Mouse (Mus musculus): ENCODE results near the gene Hgd. TPM values are rescaled to one million over a fixed set of nuclear protein-coding genes. Genes with fewer than 3 reads are reported as not detected.

Gene Hgd
- polyA plus RNA-seq, 1 experiment from 2014 or later: 0.17 TPM

DNA sequence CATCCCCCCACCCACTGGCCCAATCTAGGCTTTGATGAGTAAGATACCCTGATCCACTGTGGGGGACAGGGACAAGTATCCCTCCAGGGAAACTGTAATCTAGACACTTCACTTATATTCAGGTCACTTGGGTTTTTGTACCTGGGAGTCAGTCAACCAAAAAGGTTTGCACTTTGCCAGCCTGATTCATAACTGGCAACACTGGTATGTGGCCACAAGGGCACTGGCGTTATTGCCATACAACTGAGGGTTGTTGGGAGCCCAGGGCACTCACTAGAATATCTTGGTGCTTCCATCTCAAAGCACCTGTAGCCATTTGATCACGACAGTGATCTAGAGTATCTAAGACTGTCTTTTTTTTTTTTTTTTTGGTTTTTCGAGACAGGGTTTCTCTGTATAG is 65.8 kb downstream of the Hgd start:
- Histone ChIP-seq H3K27ac (ENCODE audit: low read depth) (no peak overlapping the region), H3K27me3 (ENCODE audit: insufficient read depth, low read length) (no peaks in the 10 kb centered on the region), H3K4me1 (ENCODE audit: insufficient read depth) (no peaks in the 10 kb centered on the region), H3K9ac (no peak overlapping the region), H3K4me2 (no peak overlapping the region), H3K9me3 (ENCODE audit: low read depth, low read length) (no peaks in the 10 kb centered on the region), H3K36me3 (ENCODE audit: insufficient read depth) (peaks cover 28% of the 10 kb centered on the region), H3K4me3 (ENCODE audit: low read depth, low read length) (no peak overlapping the region)
- TF ChIP-seq CTCF (IDR thresholded peaks at IDR 0.05; ENCODE audit: low read depth): no peak
- ATAC-seq (ENCODE audit: insufficient read depth) (no peak), DNase-seq (no peak)
- WGBS: 86% methylated on average over 3 of the region's 3 CpGs

GRCm38 (mm10) chr16:37647067-37647466 is 67.1 kb downstream of the Hgd start:
- no peak for DNase-seq
- no peak overlapping the region for H3K9ac ChIP-seq
- TF ChIP-seq CTCF (IDR thresholded peaks at IDR 0.05; ENCODE audit: low read depth): no peak

GRCm38 (mm10) chr16:37647936-37648335 is 68.0 kb downstream of the Hgd start:
- Histone ChIP-seq H3K9ac (no peak overlapping the region), H3K9me3 (ENCODE audit: low read depth, low read length) (no peaks in the 10 kb centered on the region), H3K27me3 (ENCODE audit: insufficient read depth, low read length) (no peaks in the 10 kb centered on the region), H3K27ac (ENCODE audit: low read depth) (no peak overlapping the region), H3K4me2 (no peak overlapping the region), H3K36me3 (ENCODE audit: insufficient read depth) (peaks cover 28% of the 10 kb centered on the region), H3K4me1 (ENCODE audit: insufficient read depth) (peaks cover under 1% of the 10 kb centered on the region; the same call in 1 of the 2 replicates), H3K4me3 (ENCODE audit: low read depth, low read length) (no peak overlapping the region)
- DNase-seq (no peak), ATAC-seq (ENCODE audit: insufficient read depth) (no peak)
- TF ChIP-seq CTCF (IDR thresholded peaks at IDR 0.05; ENCODE audit: low read depth): no peak
- 86% methylated on average over 8 of the region's 8 CpGs for WGBS

More at GRCm38 (mm10) chr16:37647067-37647466, 67.1 kb downstream of the Hgd start:
- Histone ChIP-seq H3K27ac (ENCODE audit: low read depth) (no peak overlapping the region), H3K4me3 (ENCODE audit: low read depth, low read length) (no peak overlapping the region), H3K4me1 (ENCODE audit: insufficient read depth) (no peaks in the 10 kb centered on the region), H3K4me2 (no peak overlapping the region), H3K36me3 (ENCODE audit: insufficient read depth) (peaks cover 28% of the 10 kb centered on the region), H3K27me3 (ENCODE audit: insufficient read depth, low read length) (no peaks in the 10 kb centered on the region), H3K9me3 (ENCODE audit: low read depth, low read length) (no peaks in the 10 kb centered on the region)
- WGBS: 89% methylated on average over 16 of the region's 16 CpGs
- ATAC-seq (ENCODE audit: insufficient read depth): no peak

- ATAC-seq (ENCODE audit: insufficient read depth) (no peak), DNase-seq (no peak)
- WGBS: 69% methylated on average over 5 of the region's 5 CpGs
- no peaks in the 10 kb centered on the region for H3K27me3 ChIP-seq (ENCODE audit: insufficient read depth, low read length)
- peaks cover 28% of the 10 kb centered on the region for H3K36me3 ChIP-seq (ENCODE audit: insufficient read depth)
- peaks cover 3% of the 10 kb centered on the region; the same call in 1 of the 2 replicates for H3K4me1 ChIP-seq (ENCODE audit: insufficient read depth)
- H3K4me3 ChIP-seq (ENCODE audit: low read depth, low read length): no peak overlapping the region
- no peak for TF ChIP-seq CTCF (IDR thresholded peaks at IDR 0.05; ENCODE audit: low read depth)
- no peak overlapping the region for H3K27ac ChIP-seq (ENCODE audit: low read depth)
- H3K9ac ChIP-seq: no peak overlapping the region
- no peaks in the 10 kb centered on the region for H3K9me3 ChIP-seq (ENCODE audit: low read depth, low read length)
- H3K4me2 ChIP-seq: no peak overlapping the region
These were observed 69.1 kb downstream of the Hgd start for GRCm38 (mm10) chr16:37649068-37649467.

DNA sequence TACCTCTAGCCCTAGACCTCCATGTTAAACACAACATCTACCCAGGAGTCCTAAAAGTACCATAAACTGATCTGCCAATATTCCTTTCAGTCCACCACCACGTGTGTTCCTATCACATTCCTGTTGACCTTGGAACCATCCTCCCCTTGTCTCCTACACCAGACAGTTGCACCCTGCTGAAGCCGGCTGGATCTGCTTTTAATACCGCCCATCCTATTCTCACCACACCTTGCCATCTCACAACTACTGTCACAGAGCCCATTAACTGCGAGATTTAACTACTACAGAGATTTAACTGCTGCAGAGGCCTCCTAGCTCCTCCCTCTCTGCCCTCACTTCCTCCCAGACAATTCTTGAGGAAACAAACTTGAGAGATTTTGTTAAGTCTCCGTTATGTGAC is 71.5 kb downstream of the Hgd start:
- 81% methylated on average over 5 of the region's 5 CpGs for WGBS
- no peak for ATAC-seq (ENCODE audit: insufficient read depth)
- Histone ChIP-seq H3K36me3 (ENCODE audit: insufficient read depth) (peaks cover 19% of the 10 kb centered on the region), H3K4me2 (no peak overlapping the region), H3K4me3 (ENCODE audit: low read depth, low read length) (no peak overlapping the region), H3K27ac (ENCODE audit: low read depth) (no peak overlapping the region), H3K9me3 (ENCODE audit: low read depth, low read length) (no peaks in the 10 kb centered on the region), H3K9ac (no peak overlapping the region), H3K4me1 (ENCODE audit: insufficient read depth) (peaks cover 6% of the 10 kb centered on the region; the same call in 1 of the 2 replicates), H3K27me3 (ENCODE audit: insufficient read depth, low read length) (no peaks in the 10 kb centered on the region)
- no peak for TF ChIP-seq CTCF (IDR thresholded peaks at IDR 0.05; ENCODE audit: low read depth)
- no peak for DNase-seq

GRCm38 (mm10) chr16:37652654-37653053 is 72.7 kb downstream of the Hgd start:
- 73% methylated on average over 5 of the region's 5 CpGs for WGBS
- H3K4me3 ChIP-seq (ENCODE audit: low read depth, low read length): 0 out of 2 replicates have a peak overlapping the region, but pooled peaks have one; percentile 71
- H3K27me3 ChIP-seq (ENCODE audit: insufficient read depth, low read length): no peaks in the 10 kb centered on the region
- H3K9ac ChIP-seq: no peak overlapping the region
- no peaks in the 10 kb centered on the region for H3K9me3 ChIP-seq (ENCODE audit: low read depth, low read length)
- no peak for ATAC-seq (ENCODE audit: insufficient read depth)
- H3K4me2 ChIP-seq: peak overlapping the region; percentile 56
- no peak for DNase-seq
- no peak overlapping the region for H3K27ac ChIP-seq (ENCODE audit: low read depth)
- TF ChIP-seq CTCF (IDR thresholded peaks at IDR 0.05; ENCODE audit: low read depth): no peak
- peaks cover 6% of the 10 kb centered on the region; the same call in 1 of the 2 replicates for H3K4me1 ChIP-seq (ENCODE audit: insufficient read depth)
- peaks cover 7% of the 10 kb centered on the region for H3K36me3 ChIP-seq (ENCODE audit: insufficient read depth)

- no peak for ATAC-seq (ENCODE audit: insufficient read depth)
- no peak for DNase-seq
- WGBS: 76% methylated on average over 1 of the region's 1 CpGs
- Histone ChIP-seq H3K36me3 (ENCODE audit: insufficient read depth) (peaks cover 3% of the 10 kb centered on the region), H3K27ac (ENCODE audit: low read depth) (no peak overlapping the region), H3K4me1 (ENCODE audit: insufficient read depth) (peaks cover 6% of the 10 kb centered on the region; the same call in 1 of the 2 replicates), H3K27me3 (ENCODE audit: insufficient read depth, low read length) (no peaks in the 10 kb centered on the region), H3K9me3 (ENCODE audit: low read depth, low read length) (no peaks in the 10 kb centered on the region), H3K9ac (peak overlapping the region; percentile 90), H3K4me3 (ENCODE audit: low read depth, low read length) (peak overlapping the region; percentile 71), H3K4me2 (peak overlapping the region; percentile 56)
- no peak for TF ChIP-seq CTCF (IDR thresholded peaks at IDR 0.05; ENCODE audit: low read depth)
These were observed 73.1 kb downstream of the Hgd start for GRCm38 (mm10) chr16:37653058-37653457.

Data from lung, embryonic 14.5 days (tissue).